Mouse (Mus musculus): Measurements from ENCODE around the gene Rnf126.

DNA sequence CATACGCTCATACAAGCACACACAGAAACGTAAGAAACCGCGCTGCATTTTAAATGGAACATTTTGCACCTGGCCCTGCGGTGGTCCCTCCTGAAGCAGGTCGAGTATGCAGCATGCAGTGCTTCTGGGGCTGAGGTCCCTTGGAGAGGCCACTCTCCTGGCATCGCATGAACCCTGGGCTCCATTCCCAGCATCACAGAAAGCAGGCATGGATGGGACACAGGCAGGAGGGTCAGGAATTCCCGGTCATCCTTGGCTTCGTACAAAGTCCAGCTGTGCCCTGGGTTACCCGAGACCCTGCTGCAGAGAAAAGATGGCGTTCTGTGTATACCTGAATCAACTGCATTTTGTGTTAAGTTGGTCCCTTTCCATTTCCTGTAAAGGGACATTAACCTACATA is 33.8 kb upstream of the Rnf126 start:
- no peak for TF ChIP-seq CTCF (IDR thresholded peaks at IDR 0.05; ENCODE audit: extremely low read depth, insufficient read depth, low read length)
- TF ChIP-seq POLR2A (IDR thresholded peaks at IDR 0.05; ENCODE audit: extremely low read depth, insufficient read depth, low read length), result no peak
